Mouse (Mus musculus) hindlimb bud, embryonic 11.5 days (tissue): ENCODE measurements around the gene Esyt1.
A peak's percentile ranks its signal among the peaks of the same experiment; 100 is the strongest.

Source experiments
- DNase-seq: peaks from one replicate; pipeline ENCODE4 v3.0.0-alpha.2; 2012; ENCODE audit warnings: low read depth, low spot score; ENCODE audit errors: extremely low spot score

Esyt1 gene

GRCm38 (mm10) chr10:128538340-128538870 is 12.7 kb upstream of the Esyt1 start:
- DNase-seq: no peak

- peak; percentile 88 for DNase-seq
These were observed 10.7 kb upstream of the Esyt1 start for GRCm38 (mm10) chr10:128536266-128536940.

- DNase-seq: no peak
These were observed 10.1 kb upstream of the Esyt1 start for GRCm38 (mm10) chr10:128535624-128536265.

DNA sequence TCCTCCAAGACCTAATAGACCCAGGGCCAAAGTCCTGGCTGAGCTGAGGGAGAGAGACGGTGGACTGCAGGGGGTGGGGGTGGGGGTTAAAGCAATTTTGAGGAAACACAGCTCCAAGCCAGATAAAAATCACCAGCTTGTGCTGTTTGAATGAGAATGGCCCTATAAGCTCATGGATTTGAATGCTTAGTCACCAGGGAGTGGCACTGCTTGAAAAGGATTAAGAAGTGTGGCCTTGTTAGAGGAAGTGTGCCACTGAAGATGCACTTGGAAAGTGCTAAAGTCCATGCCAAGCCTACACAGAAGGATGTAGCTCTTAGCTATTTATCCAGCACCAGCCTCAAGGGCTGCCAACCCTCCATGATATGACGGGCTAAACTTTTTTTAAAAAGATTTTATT is 9.5 kb upstream of the Esyt1 start:
- no peak for DNase-seq

DNA sequence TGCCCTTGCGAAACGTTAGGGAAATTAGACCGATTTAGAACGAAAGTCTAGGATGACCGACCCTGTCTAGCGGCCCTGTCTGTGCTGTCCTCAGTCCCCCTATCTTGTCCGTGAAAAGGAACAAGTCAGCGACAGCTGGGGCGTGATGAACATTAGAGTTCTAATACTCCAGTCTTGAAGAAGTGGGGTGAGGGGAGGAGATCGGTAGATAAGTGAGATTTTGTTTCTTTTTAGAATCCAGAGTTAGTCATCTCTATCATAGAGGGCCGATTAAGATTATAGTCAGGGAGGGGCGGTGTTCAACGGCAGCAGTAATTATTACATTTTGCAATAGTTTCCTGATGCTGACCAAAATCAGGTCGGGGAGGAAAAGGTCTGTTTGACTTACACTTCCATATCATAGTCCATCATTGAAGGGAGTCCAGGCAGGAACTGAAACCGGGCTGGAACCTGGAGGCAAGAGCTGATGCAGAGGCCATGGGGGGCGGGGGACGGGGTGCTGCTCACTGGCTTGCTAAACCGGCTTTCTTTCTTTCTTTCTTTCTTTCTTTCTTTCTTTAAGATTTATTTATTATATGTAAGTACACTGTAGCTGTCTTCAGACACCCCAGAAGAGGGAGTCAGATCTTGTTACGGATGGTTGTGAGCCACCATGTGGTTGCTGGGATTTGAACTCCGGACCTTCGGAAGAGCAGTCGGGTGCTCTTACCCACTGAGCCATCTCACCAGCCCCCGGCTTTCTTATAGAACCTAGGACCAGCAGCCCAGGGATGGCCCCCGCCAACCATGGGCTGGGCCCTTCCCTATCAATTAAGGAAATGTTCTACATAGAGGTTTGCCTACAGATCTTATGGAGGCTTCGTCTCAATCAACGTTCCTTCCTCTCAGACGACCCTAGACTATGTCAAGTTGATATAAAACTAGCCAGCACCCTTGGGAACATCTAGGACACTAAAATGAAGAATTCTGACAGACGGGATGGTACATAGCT is 990 bp upstream of the Esyt1 start:
- DNase-seq: no peak

- no peak for DNase-seq
These were observed 674 bp downstream of the Esyt1 start for GRCm38 (mm10) chr10:128524732-128525662.

DNA sequence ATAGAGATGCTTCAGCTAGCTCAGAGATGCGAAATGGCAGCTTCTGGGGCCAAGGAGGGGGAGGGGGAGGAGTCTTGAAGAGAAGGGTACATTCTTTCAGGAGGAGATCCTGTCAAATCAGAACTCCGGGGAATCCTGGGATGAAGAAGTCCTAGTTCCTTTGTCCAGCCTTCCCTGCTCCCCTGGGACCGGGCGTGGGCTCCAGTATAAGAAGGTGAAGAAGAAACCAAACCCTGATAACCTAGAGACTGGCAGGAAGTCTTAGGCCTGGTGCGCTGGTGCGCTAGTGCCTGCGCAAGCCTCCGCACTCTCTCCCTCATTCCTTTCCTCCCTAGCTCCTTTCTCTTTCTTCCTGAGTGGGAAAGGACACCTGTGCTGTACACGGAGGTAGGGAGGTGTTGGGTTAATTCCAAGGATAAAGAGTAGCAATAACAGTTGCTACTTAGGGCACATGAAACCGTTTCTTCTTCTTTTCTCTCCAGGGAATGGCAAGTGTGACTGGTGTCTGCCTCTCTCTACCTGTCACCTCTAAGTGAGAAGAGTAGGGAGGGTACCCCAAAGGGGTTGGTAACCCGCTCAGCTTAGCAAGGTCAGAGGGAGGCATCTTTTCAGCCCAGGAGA is 1.4 kb downstream of the Esyt1 start:
- no peak for DNase-seq

DNA sequence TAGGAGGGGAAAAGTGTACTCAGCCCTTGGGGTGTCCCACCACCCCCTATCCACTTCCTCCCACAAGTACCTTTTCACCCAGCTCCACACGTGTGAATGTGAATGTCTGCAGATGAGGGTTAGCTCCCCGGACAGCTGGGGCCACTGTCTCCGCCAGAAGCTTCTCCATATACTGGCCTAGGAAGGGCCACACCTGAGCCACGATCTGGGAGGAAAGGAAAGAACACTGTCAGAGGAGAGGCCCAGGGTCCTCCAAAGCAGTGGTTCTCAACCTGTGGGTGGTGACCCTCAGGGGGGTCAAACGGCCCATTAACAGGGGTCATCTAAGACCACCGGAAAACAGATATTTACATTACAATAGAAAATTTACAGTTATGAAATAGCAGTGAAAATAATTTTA is 3.3 kb downstream of the Esyt1 start:
- DNase-seq: no peak

DNA sequence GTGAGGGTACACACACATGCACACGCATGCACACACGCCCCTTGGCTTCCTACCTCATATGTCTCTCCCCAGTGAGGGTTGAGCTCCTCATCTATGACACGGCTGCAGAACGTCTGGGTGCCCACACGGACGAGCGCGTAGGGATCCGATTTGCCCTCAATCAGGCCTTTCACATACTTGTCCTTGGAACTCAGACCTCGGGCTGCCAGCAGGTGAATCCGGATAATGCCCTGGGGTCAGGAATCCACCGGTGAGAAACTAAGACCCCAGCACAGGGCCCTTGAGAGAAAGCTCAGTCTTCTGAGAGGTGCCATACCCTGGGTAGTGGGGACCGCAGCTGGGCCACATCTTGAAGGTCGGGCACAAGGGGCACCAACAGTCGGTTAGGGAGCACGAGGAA is 5.1 kb downstream of the Esyt1 start:
- DNase-seq: no peak

DNA sequence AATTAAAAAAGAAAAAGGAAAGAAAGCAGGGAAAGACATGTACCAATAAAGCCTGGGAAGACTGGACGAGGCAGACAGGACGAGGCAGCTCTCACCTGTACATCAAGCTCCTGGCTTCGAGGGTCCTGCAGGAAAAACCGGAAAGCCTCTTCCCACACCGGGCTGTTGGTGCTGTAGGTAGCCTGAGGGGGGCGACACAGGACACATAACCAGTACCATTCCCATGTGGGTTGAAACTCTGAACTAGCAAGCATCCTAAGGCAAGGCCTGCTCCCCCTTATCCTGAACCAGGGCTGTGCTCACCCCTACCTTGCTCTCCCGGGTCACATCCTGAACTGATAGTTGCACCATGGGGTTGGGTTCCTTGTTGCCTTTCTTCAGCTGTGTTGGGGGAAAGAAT is 6.8 kb downstream of the Esyt1 start:
- no peak for DNase-seq

- DNase-seq: no peak
These were observed 9.0 kb downstream of the Esyt1 start for GRCm38 (mm10) chr10:128516677-128517076.

GRCm38 (mm10) chr10:128516029-128516428 is 9.6 kb downstream of the Esyt1 start:
- no peak for DNase-seq

DNA sequence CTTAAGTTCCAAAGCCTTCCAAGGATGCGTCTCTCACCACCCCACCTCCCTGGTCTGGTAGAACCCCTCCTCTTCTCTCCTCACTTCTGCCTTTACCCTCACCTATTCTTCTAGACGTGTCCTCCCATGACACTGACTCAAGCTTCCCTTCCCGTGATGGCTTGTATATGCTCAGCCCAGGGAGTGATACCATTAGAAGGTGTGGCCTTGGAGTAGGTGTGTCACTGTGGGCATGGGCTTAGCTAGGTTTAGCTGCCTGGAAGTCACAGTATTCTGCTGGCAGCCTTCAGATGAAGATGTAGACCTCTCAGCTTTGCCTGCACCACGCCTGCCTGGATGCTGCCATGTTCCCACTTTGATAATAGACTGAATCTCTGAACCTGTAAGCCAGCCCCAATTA is 10.6 kb downstream of the Esyt1 start:
- no peak for DNase-seq

DNA sequence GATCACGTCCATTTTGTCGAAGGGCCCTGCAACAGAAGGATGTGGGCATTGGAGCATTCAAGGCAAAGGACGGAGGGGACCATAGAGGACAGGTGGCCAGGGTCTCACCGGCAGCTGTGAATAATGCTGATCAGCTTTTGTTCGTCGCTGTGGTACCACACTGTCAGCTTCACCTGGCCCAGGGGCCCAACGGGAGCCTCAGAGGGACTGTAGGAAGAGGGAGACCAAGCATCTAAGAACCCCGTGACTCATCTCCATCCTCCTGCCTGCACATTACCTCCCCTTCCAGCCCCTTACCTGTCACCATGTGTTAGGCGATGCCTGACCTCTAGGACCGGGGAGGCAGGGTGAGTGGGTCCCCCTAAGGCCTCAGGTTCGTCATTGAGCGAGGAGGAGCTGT is 13.9 kb downstream of the Esyt1 start:
- DNase-seq: no peak

- no peak for DNase-seq
These were observed 14.5 kb downstream of the Esyt1 start for GRCm38 (mm10) chr10:128511189-128511588.

- no peak for DNase-seq
These were observed 15.4 kb downstream of the Esyt1 start for GRCm38 (mm10) chr10:128510301-128510700.

- no peak for DNase-seq
These were observed 15.8 kb downstream of the Esyt1 start for GRCm38 (mm10) chr10:128509831-128510230.

- no peak for DNase-seq
These were observed 16.5 kb downstream of the Esyt1 start for GRCm38 (mm10) chr10:128509203-128509602.

- no peak for DNase-seq
These were observed 17.4 kb downstream of the Esyt1 start for GRCm38 (mm10) chr10:128508260-128508659.

DNA sequence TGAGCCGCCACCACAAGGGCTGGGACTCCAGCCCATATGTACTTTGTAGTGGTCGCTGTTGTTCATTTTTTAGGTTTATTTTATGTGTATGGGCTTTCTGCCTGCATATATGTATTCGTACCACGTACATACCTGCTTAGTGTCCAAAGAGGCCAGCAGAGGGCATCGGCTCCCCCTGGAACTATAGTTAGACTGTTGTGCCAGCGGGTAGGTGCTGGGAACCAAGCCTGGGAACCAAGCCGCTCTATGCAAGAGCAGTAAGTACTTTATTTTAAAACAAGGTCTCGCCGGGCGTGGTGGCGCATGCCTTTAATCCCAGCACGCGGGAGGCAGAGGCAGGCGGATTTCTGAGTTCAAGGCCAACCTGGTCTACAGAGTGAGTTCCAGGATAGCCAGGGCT is 19.7 kb downstream of the Esyt1 start:
- no peak for DNase-seq
